Mouse (Mus musculus) adrenal gland, adult 18-20 months (tissue): ENCODE results near the gene Xcr1. TPM values are rescaled to one million over a fixed set of nuclear protein-coding genes. Genes with fewer than 3 reads are reported as not detected.

Source experiments
- DNase-seq, 2 experiments: peaks; one replicate each; pipeline ENCODE4 v3.0.0; 2021 to 2022; ENCODE audit warnings: low spot score in 2 of 2
- total RNA-seq, 2 experiments: library from RNA; stranded (reverse); gene quantifications; 1 replicate in 1 of 2; 2 replicates in 1 of 2; pipeline ENCODE4 v1.2.3; 2021

Gene Xcr1
- total RNA-seq, 2 experiments from 2014 or later, result 0.07 to 0.22 TPM

DNA sequence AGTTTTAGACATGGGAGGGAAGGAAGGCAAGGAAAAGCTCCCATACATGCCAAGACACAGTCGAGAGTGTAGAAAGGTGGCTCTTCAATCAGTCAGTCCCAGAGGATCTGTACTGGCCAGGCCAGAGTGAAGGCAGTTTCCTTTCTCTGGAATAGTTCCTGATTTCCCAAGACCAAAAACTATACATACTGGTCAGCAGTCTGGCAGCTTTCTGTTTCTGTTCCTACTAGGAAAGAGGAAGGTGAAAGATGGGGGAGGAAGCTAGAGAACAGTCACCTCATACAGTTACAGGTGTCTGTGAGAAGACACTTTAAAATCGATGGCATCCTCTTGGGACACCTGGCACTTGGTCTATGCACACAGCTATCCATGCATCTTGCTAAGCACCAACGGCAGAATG, 46.4 kb downstream of the Xcr1 start:
- DNase-seq, result no peak

DNA sequence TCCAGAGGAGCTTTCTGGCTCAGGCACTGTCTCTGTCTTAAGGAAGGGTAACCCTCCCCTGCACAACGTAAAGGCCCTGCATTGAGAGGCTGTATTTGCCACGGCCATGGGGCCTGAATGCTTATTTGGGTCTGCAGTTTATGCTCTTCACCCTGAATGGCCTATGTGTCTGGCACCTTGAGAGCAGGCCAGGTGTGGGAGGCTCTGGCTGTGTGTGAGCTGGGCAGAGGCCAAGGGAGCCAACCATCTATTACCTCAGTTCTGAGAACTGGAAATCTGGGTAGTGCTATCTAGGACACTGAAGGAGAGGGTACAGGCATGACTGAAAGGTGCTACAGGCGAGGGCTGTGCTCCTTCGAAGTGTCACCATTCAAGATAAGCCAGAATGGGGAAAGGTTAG, 47.0 kb downstream of the Xcr1 start:
- DNase-seq, result no peak

DNA sequence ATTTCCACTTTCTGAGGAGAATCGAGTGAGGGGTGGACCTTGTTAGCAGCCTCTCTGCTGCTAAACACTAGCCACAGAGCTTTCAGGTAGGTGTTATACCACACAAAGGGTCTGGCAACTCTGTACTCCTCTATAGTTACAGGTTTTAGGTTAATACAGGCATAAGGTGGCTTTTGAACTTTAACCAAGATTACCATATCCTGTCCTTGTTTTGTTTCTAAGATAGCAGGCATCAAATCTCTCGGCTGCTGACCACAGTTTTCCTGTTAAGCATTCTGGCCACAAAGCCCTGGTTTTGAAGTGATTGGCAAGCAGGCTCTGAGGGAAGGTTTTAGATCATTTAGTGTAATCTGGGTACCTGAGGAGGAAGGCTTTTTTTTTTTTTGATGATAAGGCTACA, 47.5 kb downstream of the Xcr1 start:
- DNase-seq, result no peak

DNA sequence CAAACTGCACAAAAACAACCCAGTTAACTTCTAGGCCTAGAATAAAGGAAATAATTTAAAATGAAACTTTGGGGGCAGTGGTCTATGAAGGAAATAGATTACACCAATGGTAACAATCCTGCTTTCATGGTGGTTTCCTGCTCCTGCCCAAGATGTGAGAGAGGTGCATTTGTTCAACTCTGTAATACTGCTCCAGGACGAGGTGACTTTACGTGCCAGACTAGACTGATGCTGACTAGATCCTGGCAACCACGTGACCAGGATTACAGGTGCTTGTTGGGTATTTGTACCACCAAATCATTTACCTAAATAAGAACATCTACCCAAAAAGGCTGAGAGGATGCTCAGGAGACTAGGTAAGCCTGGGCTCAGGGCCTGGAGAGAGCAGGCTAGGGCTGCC, 50.0 kb downstream of the Xcr1 start:
- no peak for DNase-seq

DNA sequence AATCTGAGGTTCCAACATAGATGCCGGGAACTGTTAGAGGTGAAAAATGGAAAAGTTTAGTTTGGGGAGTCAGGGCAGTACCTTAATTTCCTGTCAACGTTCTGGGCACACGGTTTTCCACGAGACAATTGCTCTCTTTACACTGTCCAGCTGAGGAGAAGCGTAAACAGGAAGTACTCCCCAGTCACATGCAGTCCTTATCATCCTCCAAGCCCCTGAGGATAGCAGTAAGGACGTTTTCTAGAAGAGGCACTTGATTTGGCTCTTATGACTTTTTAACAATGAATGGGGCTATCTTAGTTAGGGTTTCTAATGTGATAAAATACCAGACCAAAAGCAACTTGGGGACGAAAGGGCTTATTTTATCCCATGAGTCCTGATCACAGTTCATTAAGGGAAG, 53.2 kb downstream of the Xcr1 start:
- no peak for DNase-seq

DNA sequence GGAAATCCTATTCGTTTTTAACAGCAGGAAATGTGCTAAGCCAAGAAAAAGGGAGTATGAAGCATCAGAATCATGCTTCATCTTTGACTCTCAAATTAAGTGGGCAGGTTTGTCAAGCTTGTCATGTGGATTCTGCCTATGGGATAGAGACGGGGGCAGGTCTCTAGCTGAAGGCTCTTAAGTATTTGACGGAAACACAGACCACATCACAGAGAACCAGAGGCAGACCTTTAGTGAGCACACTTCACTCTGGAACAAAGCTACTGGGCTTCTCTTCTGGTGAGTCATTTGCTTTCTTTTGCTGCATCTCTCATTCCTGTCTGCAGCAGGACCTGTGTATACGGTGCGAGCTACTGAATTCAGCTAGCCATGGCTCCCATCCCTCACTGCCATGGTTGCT, 55.6 kb downstream of the Xcr1 start, which contains the start of gene Cxcr6:
TSS of gene Cxcr6 (plus strand) at position 209 of the 400 bp plus-strand sequence.
- no peak for DNase-seq

DNA sequence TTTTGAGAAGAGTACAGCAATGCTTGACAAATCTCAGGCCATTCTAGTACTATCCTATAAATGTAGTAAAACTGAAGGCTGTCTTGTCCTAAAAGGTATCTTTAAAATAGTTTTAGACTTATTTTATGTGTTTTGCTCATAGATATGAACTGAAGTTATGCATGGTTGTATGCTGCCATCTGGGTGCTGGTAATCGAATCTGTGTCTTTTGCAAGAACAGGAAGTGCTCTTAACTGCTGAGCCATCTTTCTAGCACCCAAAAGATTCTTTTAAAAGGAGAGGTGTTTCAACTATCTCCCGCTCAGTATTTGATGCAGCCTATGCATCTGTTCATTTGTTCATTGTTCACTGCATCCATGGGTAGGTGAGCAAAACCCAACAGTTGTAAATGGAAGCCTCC, 56.6 kb downstream of the Xcr1 start:
- no peak for DNase-seq

DNA sequence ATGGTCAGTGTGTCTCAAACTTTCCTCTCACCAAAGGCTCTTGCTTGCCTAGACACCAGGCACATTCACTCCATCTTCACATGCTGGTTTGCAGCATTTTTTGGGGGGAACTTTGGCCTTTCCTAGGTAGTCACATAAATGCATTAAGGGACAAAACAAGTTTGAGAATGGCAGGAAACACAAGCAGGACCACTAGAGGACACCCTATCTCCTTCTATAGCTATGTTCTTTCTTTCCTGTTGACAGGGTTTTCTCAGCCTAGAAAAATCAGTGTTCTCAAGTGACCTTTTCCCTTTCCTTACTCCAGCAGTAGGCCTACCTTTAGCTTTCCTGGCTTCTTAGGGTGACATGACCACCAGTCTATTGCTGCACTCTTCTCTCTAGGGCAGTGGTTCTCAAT, 58.9 kb downstream of the Xcr1 start:
- DNase-seq, result no peak

DNA sequence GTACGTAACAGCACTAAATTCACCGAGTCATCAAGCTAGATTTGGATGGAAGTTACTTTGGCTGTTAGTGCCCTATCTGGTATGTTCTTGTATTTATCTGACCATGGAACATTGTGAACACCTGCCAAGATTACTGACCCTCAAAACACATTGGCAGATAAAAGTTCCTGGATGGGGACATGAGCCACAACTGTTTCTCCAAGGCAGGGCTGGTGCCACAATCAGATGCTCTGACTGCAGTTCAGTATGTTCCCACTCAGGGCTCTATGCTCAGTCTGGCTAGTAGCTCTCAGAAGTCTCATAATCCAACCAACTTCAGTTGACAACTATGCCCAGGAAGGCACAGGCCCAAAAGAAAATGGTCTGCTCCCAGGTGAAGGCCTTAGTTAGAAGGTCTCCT, 59.4 kb downstream of the Xcr1 start:
- DNase-seq, result no peak

Other genes with a start within 250 kb of the Xcr1 start
- gene Slc6a20b, start 229.5 kb downstream of the Xcr1 start, total RNA-seq, result under 1 TPM in 1 of 2 experiments, not detected in 1; 0.13 TPM
- gene Ccr9, start 183.6 kb downstream of the Xcr1 start, total RNA-seq, result under 1 TPM in 1 of 2 experiments, not detected in 1; 0.16 TPM
- gene Slc6a20a, start 183.1 kb downstream of the Xcr1 start, total RNA-seq, result under 1 TPM; 0.10 to 0.17 TPM
- gene Lztfl1, start 144.3 kb downstream of the Xcr1 start, total RNA-seq, result 10 to 100 TPM; 41.3 to 43.6 TPM
- under 1 TPM; 0.20 to 0.70 TPM for gene Cxcr6, start 55.6 kb downstream of the Xcr1 start, total RNA-seq
- gene Fyco1, start 10.1 kb downstream of the Xcr1 start, total RNA-seq, result 10 to 100 TPM; 32.1 to 40.9 TPM
- gene Ccr1, start 106.7 kb upstream of the Xcr1 start, total RNA-seq, result 1 to 10 TPM; 1.1 to 1.7 TPM
- not detected for gene Ccr1l1, start 116.4 kb upstream of the Xcr1 start, total RNA-seq
- gene Ccr3, start 159.9 kb upstream of the Xcr1 start, total RNA-seq, result not detected
- gene Ccr2, start 239.9 kb upstream of the Xcr1 start, total RNA-seq, result 1 to 10 TPM; 1.2 to 1.5 TPM